Mouse (Mus musculus): Measurements from ENCODE around the gene Def8. TPM values are rescaled to one million over a fixed set of nuclear protein-coding genes. Genes with fewer than 3 reads are reported as not detected.
"Not testable (repeated sequence)": the region's sequence is repeated elsewhere in the genome, so short reads cannot be mapped to it uniquely, and the experiment has no call there.

Gene Def8
- polyA plus RNA-seq, 1 experiment from 2014 or later, result 11.7 TPM

- no peaks in the 10 kb centered on the region for H3K36me3 ChIP-seq (replicated peaks)
- no peak for ATAC-seq (ENCODE audit: insufficient read depth)
- no peak overlapping the region for H3K4me3 ChIP-seq (replicated peaks)
- 86% methylated on average over 27 of the region's 27 CpGs for WGBS (ENCODE audit: insufficient replicate concordance)
- H3K27me3 ChIP-seq, result no peaks in the 10 kb centered on the region
- H3K9me3 ChIP-seq (replicated peaks), result peaks cover 39% of the 10 kb centered on the region
- H3K9ac ChIP-seq, result no peak overlapping the region
- peaks cover 8% of the 10 kb centered on the region for H3K4me1 ChIP-seq (replicated peaks)
- no peak overlapping the region for H3K27ac ChIP-seq (replicated peaks)
- no peak overlapping the region for H3K4me2 ChIP-seq
Observed at GRCm38 (mm10) chr8:123426511-123427509, 3.5 kb downstream of the Def8 start.

GRCm38 (mm10) chr8:123427639-123428275 is 4.4 kb downstream of the Def8 start:
- Histone ChIP-seq H3K9ac (no peak overlapping the region), H3K9me3 (replicated peaks) (peaks cover 45% of the 10 kb centered on the region), H3K36me3 (replicated peaks) (no peaks in the 10 kb centered on the region), H3K4me1 (replicated peaks) (no peaks in the 10 kb centered on the region), H3K27me3 (no peaks in the 10 kb centered on the region), H3K4me2 (no peak overlapping the region), H3K4me3 (replicated peaks) (no peak overlapping the region), H3K27ac (replicated peaks) (no peak overlapping the region)
- no peak for ATAC-seq (ENCODE audit: insufficient read depth)
- WGBS (ENCODE audit: insufficient replicate concordance), result 84% methylated on average over 24 of the region's 24 CpGs

DNA sequence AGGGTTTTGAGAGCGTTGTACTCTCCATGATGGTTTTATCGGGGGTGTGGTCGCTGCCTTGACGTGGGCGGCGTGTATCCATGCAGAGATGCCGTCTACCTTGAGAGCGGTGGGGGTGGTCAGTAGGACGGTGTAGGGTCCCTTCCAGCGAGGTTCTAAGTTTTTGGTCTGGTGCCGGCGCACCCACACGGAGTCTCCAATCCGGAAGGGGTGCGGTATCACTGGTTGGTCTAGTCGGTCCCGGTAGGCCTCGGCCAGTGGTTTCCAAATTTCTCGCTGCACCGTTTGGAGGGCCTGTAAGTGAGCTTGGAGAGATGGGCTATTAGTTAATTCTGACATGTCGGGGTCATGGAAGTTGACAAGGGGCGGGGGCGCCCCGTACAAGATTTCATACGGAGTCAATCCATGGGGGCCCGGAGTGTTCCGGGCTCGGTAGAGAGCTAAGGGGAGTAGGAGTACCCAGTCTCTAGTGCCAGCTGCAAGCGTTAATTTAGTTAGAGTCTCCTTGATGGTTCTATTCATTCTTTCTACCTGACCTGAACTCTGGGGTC is 5.1 kb downstream of the Def8 start:
- H3K27ac ChIP-seq (replicated peaks), result no peak overlapping the region
- H3K4me3 ChIP-seq (replicated peaks), result no peak overlapping the region
- no peak overlapping the region for H3K4me2 ChIP-seq
- no peaks in the 10 kb centered on the region for H3K36me3 ChIP-seq (replicated peaks)
- 90% methylated on average over 29 of the region's 29 CpGs for WGBS (ENCODE audit: insufficient replicate concordance)
- H3K4me1 ChIP-seq (replicated peaks), result no peaks in the 10 kb centered on the region
- no peak overlapping the region for H3K9ac ChIP-seq
- peaks cover 45% of the 10 kb centered on the region for H3K9me3 ChIP-seq (replicated peaks)
- ATAC-seq (ENCODE audit: insufficient read depth), result no peak
- no peaks in the 10 kb centered on the region for H3K27me3 ChIP-seq

DNA sequence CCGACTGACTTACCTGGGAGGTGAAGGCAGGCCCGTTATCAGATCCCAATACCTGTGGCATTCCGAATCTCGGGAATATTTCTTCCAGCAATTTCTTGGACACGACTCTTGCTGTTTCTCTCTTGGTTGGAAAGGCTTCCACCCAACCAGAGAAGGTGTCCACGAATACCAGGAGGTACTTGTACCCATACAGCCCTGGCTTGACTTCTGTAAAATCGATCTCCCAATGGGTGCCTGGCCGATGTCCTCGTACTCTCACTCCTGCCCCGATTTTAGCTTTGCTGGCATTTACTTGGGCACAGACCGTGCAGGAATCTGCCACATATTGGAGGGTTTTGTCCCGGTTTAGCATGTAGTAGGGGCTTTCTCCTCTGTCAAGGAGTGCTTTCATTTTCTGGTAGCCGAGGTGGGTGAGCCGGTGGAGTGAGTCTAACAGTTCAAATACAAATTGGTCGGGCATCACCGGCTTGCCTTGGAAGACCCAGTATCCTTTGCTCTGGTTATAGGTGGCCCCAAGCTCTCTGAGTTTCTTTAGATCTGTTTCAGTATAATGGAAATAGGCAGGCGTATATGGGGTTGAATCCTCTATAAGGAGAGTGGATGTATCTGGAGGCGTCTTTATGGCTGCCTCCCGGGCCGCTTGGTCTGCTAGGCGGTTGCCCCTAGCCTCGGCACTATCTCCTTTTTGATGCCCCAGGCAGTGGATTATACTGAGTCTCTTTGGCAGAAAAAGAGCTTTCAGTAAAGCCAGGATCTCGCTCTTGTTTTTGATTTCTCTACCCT is 5.8 kb downstream of the Def8 start:
- no peak overlapping the region for H3K4me2 ChIP-seq
- H3K9ac ChIP-seq, result no peak overlapping the region
- no peaks in the 10 kb centered on the region for H3K27me3 ChIP-seq
- no peaks in the 10 kb centered on the region for H3K36me3 ChIP-seq (replicated peaks)
- H3K9me3 ChIP-seq (replicated peaks), result peaks cover 45% of the 10 kb centered on the region
- H3K27ac ChIP-seq (replicated peaks), result no peak overlapping the region
- WGBS (ENCODE audit: insufficient replicate concordance), result 81% methylated on average over 23 of the region's 23 CpGs
- no peak overlapping the region for H3K4me3 ChIP-seq (replicated peaks)
- H3K4me1 ChIP-seq (replicated peaks), result no peaks in the 10 kb centered on the region
- no peak for ATAC-seq (ENCODE audit: insufficient read depth)

DNA sequence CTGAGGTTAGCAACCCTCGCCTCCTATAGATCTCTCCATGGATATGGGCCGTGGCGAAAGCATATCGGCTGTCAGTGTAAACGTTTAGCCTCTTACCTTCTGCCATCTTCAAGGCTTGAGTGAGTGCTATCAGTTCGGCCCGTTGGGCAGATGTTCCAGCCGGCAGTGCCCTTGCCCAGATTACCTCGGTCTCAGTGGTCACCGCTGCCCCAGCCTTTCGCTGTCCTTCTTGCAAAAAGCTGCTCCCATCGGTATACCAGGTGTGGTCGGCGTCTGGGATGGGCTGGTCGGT is 6.3 kb downstream of the Def8 start:
- peaks cover 45% of the 10 kb centered on the region for H3K9me3 ChIP-seq (replicated peaks)
- not testable (repeated sequence) for H3K27ac ChIP-seq (replicated peaks); H3K9ac ChIP-seq

GRCm38 (mm10) chr8:123430936-123431335 is 7.6 kb downstream of the Def8 start:
- 69% methylated on average over 8 of the region's 8 CpGs for WGBS (ENCODE audit: insufficient replicate concordance)
- H3K9me3 ChIP-seq (replicated peaks), result peaks cover 45% of the 10 kb centered on the region

More for the DNA sequence above, 6.3 kb downstream of the Def8 start:
- ATAC-seq (ENCODE audit: insufficient read depth); H3K27me3 ChIP-seq; H3K4me2 ChIP-seq; H3K36me3 ChIP-seq (replicated peaks); H3K4me3 ChIP-seq (replicated peaks); H3K4me1 ChIP-seq (replicated peaks): not testable (repeated sequence)
- WGBS (ENCODE audit: insufficient replicate concordance), result 80% methylated on average over 15 of the region's 15 CpGs

GRCm38 (mm10) chr8:123431616-123432365 is 8.5 kb downstream of the Def8 start:
- no peak overlapping the region for H3K27ac ChIP-seq (replicated peaks)
- 86% methylated on average over 25 of the region's 25 CpGs for WGBS (ENCODE audit: insufficient replicate concordance)
- no peak for ATAC-seq (ENCODE audit: insufficient read depth)
- H3K36me3 ChIP-seq (replicated peaks), result no peaks in the 10 kb centered on the region
- H3K9me3 ChIP-seq (replicated peaks), result peaks cover 40% of the 10 kb centered on the region
- no peak overlapping the region for H3K9ac ChIP-seq
- no peaks in the 10 kb centered on the region for H3K4me1 ChIP-seq (replicated peaks)
- H3K4me3 ChIP-seq (replicated peaks), result no peak overlapping the region
- no peak overlapping the region for H3K4me2 ChIP-seq
- no peaks in the 10 kb centered on the region for H3K27me3 ChIP-seq

More at GRCm38 (mm10) chr8:123430936-123431335, 7.6 kb downstream of the Def8 start:
- not testable (repeated sequence) for H3K36me3 ChIP-seq (replicated peaks); H3K4me3 ChIP-seq (replicated peaks); ATAC-seq (ENCODE audit: insufficient read depth); H3K4me1 ChIP-seq (replicated peaks); H3K27me3 ChIP-seq; H3K4me2 ChIP-seq; H3K9ac ChIP-seq; H3K27ac ChIP-seq (replicated peaks)

- no peak overlapping the region for H3K27ac ChIP-seq (replicated peaks)
- no peaks in the 10 kb centered on the region for H3K36me3 ChIP-seq (replicated peaks)
- ATAC-seq (ENCODE audit: insufficient read depth), result no peak
- no peak overlapping the region for H3K4me2 ChIP-seq
- H3K4me1 ChIP-seq (replicated peaks), result no peaks in the 10 kb centered on the region
- 85% methylated on average over 16 of the region's 16 CpGs for WGBS (ENCODE audit: insufficient replicate concordance)
- no peak overlapping the region for H3K9ac ChIP-seq
- H3K4me3 ChIP-seq (replicated peaks), result no peak overlapping the region
- no peaks in the 10 kb centered on the region for H3K27me3 ChIP-seq
- peaks cover 35% of the 10 kb centered on the region for H3K9me3 ChIP-seq (replicated peaks)
Observed at GRCm38 (mm10) chr8:123432381-123432780, 9.1 kb downstream of the Def8 start.

- ATAC-seq (ENCODE audit: insufficient read depth), result not testable (repeated sequence)
Observed at GRCm38 (mm10) chr8:123433241-123433974, 10.1 kb downstream of the Def8 start.

GRCm38 (mm10) chr8:123441788-123442187 is 18.5 kb downstream of the Def8 start:
- Histone ChIP-seq H3K9ac (no peak overlapping the region), H3K36me3 (replicated peaks) (no peaks in the 10 kb centered on the region), H3K9me3 (replicated peaks) (no peaks in the 10 kb centered on the region), H3K4me3 (replicated peaks) (no peak overlapping the region), H3K27me3 (no peaks in the 10 kb centered on the region), H3K4me2 (no peak overlapping the region), H3K4me1 (replicated peaks) (peaks cover 14% of the 10 kb centered on the region), H3K27ac (replicated peaks) (no peak overlapping the region)
- WGBS (ENCODE audit: insufficient replicate concordance), result 35% methylated on average over 2 of the region's 2 CpGs
- no peak for ATAC-seq (ENCODE audit: insufficient read depth)

More at GRCm38 (mm10) chr8:123433241-123433974, 10.1 kb downstream of the Def8 start:
- not testable (repeated sequence) for H3K9ac ChIP-seq; H3K27ac ChIP-seq (replicated peaks); H3K4me1 ChIP-seq (replicated peaks); H3K36me3 ChIP-seq (replicated peaks); H3K4me3 ChIP-seq (replicated peaks); H3K4me2 ChIP-seq; H3K27me3 ChIP-seq
- WGBS (ENCODE audit: insufficient replicate concordance), result 90% methylated on average over 47 of the region's 47 CpGs
- peaks cover 24% of the 10 kb centered on the region for H3K9me3 ChIP-seq (replicated peaks)
